12 mouse cellular contexts compared by ENCODE assay signal in genomic region chr19:21630656-21631331, GRCm38 (mm10). TPM values are rescaled to one million over a fixed set of nuclear protein-coding genes. Genes with fewer than 3 reads are reported as not detected.
DNase-seq lines count a peak whose midpoint lies in the region; ATAC-seq lines count a peak whose summit lies in the region.
"Had no signal": no experiment of that assay in that cellular context is flagged by ENCODE, and none has a peak within 500 bp of the region (broad histone marks: within the 10 kb centered on the region; RNA-seq: fewer than 3 reads in every experiment).

No protein-coding gene starts in this region.

- H3K9ac ChIP-seq in lung, embryonic 16.5 days (ENCODE audit: low read length): no peak overlapping the region
- H3K9ac ChIP-seq: forebrain, embryonic 12.5 days; intestine, embryonic 15.5 days; lung, embryonic 14.5 days had no signal

- 51% methylated on average over 14 of the region's 14 CpGs for WGBS in lung, embryonic 16.5 days

- no peak for ATAC-seq in lung, embryonic 16.5 days (ENCODE audit: low read depth)
- ATAC-seq: intestine, embryonic 15.5 days had no signal

- peak; percentile 16 for DNase-seq in adrenal gland, adult 2 months
- no peak for DNase-seq in adrenal gland, postnatal 25 days
- no peak for DNase-seq in lung, postnatal 4 days
- peak; percentile 47 for DNase-seq in lung, postnatal 36 days
- peak; percentile 26 to 36 for DNase-seq in thymus, postnatal 10 days (ENCODE audit: low spot score in 2 of 2)
- DNase-seq in urinary bladder, postnatal 25 days (ENCODE audit: low spot score): no peak
- no peak for DNase-seq in right cerebral cortex, postnatal 4 days
- DNase-seq: lung, embryonic 14.5 days; right cerebral cortex, postnatal 14 days had no signal

- H3K4me1 ChIP-seq in lung, embryonic 16.5 days (replicated peaks; ENCODE audit: control insufficient read depth, insufficient read depth, low read length): peaks cover 2% of the 10 kb centered on the region; the same call in 1 of the 2 replicates
- H3K4me1 ChIP-seq: intestine, embryonic 15.5 days had no signal

- no peaks in the 10 kb centered on the region for H3K36me3 ChIP-seq in lung, embryonic 16.5 days (ENCODE audit: control insufficient read depth, insufficient read depth, low read length)
- H3K36me3 ChIP-seq: forebrain, embryonic 12.5 days; intestine, embryonic 15.5 days had no signal

- H3K4me2 ChIP-seq in lung, embryonic 16.5 days (ENCODE audit: low read depth, low read length): no peak overlapping the region
- H3K4me2 ChIP-seq: forebrain, embryonic 12.5 days; intestine, embryonic 15.5 days; lung, embryonic 14.5 days had no signal

- H3K27ac ChIP-seq in lung, embryonic 16.5 days (ENCODE audit: low read length): peak overlapping the region; percentile 36; the same call in 1 of the 2 replicates
- H3K27ac ChIP-seq: forebrain, embryonic 12.5 days; intestine, embryonic 15.5 days had no signal

- no peaks in the 10 kb centered on the region for H3K27me3 ChIP-seq in lung, embryonic 16.5 days (ENCODE audit: control insufficient read depth, insufficient read depth, low read depth, low read length)
- H3K27me3 ChIP-seq: forebrain, embryonic 12.5 days; intestine, embryonic 15.5 days had no signal

- no peaks in the 10 kb centered on the region for H3K9me3 ChIP-seq in lung, embryonic 16.5 days (ENCODE audit: control insufficient read depth, low read length)
- H3K9me3 ChIP-seq: forebrain, embryonic 12.5 days; intestine, embryonic 15.5 days had no signal

- no peak overlapping the region for H3K4me3 ChIP-seq in lung, embryonic 16.5 days (ENCODE audit: low read length)
- H3K4me3 ChIP-seq: forebrain, embryonic 12.5 days; intestine, embryonic 15.5 days had no signal

RNA-seq across cellular contexts. Expression of gene 1110059E24Rik, which starts 22.0 kb away (rescaled TPM):
- total RNA-seq in adrenal gland, adult 2 months (2021): 10 to 100 TPM; 21.3 to 28.4 TPM
- 0.33 and 0.60 TPM in 2 replicates for polyA plus RNA-seq in adrenal gland, adult 2 months (2012; rRNA removed)
- total RNA-seq in adrenal gland, postnatal 25 days (2021): 33.9 and 35.0 TPM in 2 replicates
- polyA plus RNA-seq in lung, embryonic 16.5 days (2015; fragmentation: Nextera tagmentation; extraction: Ambion mirVana): 70.7 and 74.4 TPM in 2 replicates

RNA-seq across cellular contexts. Expression of gene Abhd17b, which starts 22.2 kb away (rescaled TPM):
- 10 to 100 TPM; 39.3 to 41.6 TPM for total RNA-seq in adrenal gland, adult 2 months (2021)
- 21.0 and 32.1 TPM in 2 replicates for polyA plus RNA-seq in adrenal gland, adult 2 months (2012; rRNA removed)
- total RNA-seq in adrenal gland, postnatal 25 days (2021): 50.8 and 52.4 TPM in 2 replicates
- polyA plus RNA-seq in lung, embryonic 16.5 days (2015; fragmentation: Nextera tagmentation; extraction: Ambion mirVana): 29.2 and 36.1 TPM in 2 replicates

Comparison
In these comparisons a context has a peak if more than half of its experiments do, and no peak if none do; other contexts are left out.
1. DNase-seq: peak in adrenal gland, adult 2 months (single experiment), lung, postnatal 36 days (single experiment) and thymus, postnatal 10 days (2 of 2); none in adrenal gland, postnatal 25 days (single experiment), lung, postnatal 4 days (0 of 2), urinary bladder, postnatal 25 days (single experiment) and right cerebral cortex, postnatal 4 days (single experiment).